Mouse (Mus musculus) left cerebral cortex, adult 9 months (tissue): ENCODE measurements around the gene Lingo1.
A peak's percentile ranks its signal among the peaks of the same experiment; 100 is the strongest.

Experiments used
- DNase-seq, 2 experiments: peaks; one replicate each; pipeline ENCODE4 v3.0.0; 2022; ENCODE audit warnings: low spot score in 2 of 2

Lingo1 gene

DNA sequence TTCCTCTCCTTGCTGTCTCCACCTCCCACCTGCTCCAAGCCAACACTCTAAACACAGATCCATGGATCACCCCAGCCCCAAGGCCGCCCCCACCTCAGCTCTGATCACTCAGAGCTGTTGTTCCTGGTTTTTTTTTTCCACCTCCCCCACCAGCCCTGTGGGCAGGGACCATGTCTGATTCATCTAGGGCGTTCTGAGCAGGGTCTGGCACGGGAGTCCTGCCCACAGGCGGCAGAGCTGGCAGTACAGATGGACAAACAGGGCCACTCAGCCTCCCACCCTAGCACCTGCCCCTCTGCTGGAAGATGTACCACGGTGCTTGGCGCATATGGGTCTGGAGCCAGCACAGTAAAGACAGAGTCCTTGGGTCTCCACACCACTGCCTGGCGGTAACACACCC, 114.3 kb downstream of the Lingo1 start:
- DNase-seq = peak; percentile 49 to 86

DNA sequence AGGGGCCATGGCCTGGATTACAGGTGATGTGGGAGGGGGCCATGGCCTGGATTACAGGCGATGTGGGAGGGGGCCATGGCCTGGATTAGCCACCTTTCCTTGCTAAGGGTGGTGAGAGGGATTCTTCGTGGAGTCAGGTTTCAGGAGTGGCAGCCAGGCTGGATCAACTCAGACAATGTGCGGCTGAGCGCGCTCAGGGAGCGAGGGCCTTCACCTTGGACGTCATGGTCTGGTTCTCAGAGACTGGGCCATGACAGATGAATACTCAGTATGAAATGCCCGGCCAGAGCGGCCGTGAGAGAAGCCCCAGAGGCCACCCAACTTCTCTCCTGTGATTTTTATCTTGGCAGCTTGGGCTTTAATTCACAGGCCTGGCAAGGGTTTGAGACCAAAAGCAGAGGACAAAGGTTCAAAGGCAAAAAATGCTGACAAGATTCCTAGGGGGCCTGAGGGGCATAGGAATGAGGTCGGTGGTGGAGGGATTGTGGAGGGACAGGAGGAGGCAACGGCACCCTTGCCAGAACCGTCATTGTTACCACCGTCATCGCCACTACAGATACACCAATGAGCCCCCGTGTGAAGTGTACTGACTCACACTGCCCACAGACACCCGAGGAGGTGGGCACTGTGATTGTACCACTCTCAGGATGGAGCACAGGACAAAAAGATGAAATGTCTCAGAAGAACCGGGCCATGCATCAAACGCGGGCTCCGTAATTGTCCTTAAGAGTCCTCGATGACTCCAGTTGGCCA, 117.2 kb downstream of the Lingo1 start:
- no peak for DNase-seq

DNA sequence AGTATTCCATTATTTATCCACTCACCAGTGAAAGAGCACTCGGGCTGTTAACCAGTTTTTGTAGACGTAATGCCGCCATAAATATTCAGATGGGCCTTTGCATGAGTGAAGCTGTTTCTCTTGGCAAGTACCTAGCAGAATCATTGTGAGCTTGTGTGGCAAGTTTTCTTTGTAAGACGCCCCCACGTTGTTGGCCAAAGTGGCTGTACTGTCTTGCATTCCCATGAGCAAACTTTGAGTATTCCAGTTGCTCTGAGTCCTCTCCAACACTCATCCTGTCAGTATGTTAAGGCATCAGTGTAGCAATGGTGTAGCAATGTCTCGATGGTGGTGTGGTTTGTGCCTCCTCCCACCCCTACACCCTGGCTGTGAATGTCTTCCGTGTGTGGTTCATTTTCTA, 120.6 kb downstream of the Lingo1 start:
- no peak for DNase-seq

DNA sequence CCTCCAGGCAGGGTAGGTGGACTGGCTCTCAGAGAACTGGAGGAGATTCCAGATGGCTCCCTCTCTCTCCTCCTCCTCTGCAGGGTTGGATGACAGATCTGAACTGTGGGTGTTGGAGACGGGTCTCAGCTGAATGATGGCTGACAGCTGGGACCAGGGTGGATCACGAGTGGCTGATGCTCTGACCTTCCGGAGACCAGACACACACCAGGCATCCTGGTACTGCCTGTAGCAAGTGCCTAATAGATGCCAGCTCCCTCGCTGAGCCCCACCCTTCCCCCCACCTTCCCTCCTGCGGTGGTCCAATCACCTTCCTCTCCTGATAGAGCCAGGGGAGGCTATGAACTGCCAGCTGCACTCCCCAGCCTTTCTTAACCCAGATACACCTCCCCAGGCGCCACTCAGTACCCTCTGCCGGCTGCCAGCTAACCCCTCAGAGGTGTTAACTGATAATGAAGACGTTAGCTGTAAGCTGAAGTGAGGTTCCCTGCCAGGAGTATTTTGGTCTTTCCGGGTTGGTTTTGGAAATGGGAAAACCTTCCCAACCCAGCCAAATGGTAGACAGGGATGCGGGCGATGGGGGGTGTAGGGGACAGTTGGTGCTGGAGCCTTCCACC, 126.6 kb downstream of the Lingo1 start:
- peak in 1 of 2 experiments; percentile 52 for DNase-seq

DNA sequence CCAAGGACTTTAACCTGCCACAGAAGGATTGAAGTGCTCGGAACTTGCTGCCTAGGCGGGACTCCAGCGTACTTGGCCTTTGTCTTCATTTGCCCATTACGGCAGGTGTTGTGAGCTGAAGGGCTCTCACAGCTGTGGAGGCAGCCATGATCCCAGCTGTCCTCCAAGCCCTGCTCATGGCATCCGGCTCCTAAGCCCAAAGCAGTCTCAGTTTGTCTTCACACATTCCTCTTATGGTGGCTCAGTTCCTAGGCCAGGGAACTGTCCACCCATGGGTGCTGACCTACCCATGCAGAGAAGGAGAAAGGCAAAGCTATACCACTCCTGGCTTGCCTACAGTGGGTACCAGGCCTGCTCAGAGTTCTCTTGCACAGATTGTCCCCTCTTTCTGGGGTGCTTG, 132.1 kb downstream of the Lingo1 start:
- DNase-seq = no peak

DNA sequence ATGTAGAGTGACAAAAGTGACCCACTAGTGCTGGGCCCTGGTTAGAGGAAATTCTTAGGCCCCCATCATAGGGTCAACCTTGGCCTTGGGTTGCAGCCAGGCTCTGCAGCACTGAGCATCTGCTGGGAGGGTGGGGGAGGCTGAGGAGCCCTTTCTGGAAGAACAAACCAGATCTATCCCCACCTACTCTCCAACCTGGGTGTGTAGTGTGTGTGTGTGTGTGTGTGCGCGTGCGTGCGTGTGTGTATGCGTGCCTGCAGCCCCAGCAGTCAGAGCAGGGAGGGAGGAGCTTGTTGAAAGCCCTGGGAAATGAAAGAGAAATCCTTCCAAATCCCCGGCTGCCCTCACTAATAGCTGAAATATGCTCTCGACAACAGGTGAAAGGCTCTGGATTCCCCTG, 133.3 kb downstream of the Lingo1 start:
- DNase-seq = peak in 1 of 2 experiments; percentile 70

DNA sequence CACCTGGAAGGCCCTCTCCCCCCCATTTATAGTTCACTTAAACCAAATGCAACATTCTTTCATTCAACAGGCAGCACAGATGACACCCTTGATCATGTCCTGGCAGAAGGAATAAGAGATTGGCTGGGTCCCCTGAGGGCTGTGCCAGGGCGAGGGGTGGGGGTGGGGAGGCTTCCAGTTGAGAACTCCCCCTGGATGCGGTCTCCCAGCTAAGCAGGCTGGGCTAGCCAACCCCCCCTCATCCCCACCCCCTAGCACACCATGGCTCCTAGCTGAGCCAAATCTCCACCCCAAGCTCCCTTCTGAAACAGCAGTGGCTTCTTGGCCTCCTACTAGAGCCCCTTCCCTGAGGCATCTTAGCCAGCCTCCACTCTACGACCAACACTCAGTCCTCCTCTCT, 133.9 kb downstream of the Lingo1 start:
- DNase-seq = no peak

DNA sequence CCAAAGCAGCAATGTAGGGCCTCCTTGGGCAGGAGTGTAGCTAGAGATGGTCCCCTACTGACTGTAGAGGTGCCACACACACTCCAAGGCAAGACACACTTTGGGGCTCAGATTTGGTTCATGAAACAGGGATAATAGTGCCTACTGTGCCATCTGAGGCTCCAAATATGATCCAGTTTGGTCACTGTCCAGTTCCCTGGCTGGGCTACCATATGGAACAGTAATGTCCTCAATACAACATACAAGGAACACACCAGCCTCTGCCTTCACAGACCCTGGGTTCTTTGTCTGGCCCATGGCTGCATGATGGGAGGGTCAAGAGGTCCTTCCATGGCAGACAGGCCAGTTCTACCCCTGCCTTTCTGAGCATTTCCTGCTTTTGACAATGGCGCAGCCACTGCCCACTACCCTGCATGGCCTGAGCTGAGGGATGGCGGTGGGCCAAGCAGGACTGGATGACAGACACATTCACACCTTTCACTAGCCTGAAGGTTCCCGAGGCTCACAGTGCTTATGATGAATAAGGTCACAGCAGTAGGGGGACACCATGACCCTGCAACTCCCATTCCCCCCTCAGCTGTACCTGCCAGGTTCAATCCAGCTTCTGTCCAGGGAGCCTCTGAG, 134.9 kb downstream of the Lingo1 start:
- no peak for DNase-seq

DNA sequence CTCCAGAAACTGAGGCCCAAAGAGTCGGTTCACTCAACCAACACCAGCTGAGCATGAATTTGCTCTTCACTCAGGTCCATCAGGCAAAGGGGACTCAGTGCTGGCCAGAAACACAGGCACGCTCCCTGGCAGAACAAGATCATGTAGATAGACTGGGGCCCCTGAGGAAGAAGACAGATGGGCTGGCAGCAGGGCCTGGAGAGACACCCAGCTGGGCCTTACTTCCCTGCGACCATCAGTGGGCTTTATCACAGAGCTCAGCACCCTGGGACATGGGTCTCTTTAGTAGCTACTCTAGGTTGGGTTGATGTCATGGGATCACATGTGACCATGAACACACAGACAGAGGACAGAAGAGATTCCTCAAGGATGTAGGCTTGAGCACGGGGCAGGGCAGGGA, 137.7 kb downstream of the Lingo1 start:
- DNase-seq = no peak

DNA sequence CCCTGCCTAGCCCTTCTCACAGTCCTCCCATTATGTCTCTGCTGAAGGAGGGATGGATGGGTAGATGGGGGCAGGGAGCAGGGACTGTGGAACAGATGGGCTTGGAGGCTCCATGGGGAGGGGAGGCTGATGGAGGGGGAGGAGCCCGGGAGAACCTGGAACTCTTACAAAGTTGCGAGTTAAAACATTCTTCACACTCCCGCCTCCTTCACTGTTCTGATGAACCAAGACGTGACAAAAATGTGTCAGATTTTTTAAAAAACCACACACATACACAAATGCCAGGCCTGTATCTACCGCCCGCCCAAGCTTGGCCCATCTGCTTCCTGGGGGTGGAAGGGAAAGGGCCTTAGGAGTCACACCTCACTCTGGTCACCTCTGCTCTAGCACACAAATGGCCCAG, 138.3 kb downstream of the Lingo1 start:
- peak; percentile 78 to 93 for DNase-seq

DNA sequence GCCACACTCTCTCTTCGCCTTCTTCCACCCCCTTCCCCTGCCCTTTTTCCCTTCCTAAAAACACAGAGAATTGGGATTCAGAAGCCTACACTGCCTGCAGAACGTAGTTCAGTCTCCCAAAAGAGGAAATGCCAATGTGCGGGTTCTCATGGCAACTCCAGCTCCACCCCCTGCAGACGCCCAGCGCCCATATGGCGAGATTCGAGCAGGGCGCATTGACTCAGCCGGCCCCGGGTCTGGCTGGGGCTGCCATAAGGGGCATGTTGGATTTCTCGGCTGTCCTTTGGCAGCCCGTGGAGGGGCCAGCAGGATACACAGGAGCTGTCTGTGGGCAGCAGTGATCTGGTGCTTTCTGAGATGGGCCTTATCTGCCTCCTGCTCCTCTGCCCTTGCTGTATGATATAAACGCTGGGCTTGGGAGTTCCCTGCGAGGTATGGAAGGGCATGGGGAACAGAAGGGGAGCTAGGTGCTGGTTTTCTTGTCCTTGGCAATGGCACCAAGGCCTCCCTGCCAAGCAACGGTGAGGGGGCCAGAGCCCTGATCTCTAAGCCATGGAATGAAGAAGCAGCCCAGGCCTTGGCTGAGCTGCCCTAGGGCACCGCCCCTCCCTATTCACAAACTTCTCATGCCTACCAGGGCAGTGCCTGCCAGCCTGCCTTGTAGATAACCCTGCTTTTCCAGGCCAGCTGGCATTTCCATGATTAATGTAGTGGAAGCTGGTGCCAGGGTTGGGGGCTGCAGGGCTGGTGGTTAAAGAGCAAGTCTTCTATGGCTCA, 139.3 kb downstream of the Lingo1 start:
- peak in 1 of 2 experiments; percentile 88 for DNase-seq

DNA sequence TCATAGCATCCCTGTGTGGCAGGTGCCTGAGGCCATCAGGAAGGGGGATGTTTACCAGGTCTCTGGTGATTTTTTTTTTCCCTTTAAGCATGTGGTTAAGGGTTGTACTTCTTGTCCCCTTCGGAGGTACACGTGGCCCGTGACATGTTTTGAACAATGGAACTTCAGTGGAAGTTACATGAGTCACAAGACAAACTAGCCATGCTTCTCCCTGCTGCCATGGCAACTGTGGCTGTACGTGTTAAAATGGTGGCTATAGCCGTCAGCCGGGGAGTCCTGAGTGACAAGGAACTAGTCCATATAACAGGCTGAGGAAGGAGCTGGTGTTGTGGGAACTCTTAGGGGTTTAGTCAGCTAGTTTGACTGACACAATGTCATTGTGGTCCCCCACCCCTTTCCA, 141.1 kb downstream of the Lingo1 start:
- DNase-seq = no peak

DNA sequence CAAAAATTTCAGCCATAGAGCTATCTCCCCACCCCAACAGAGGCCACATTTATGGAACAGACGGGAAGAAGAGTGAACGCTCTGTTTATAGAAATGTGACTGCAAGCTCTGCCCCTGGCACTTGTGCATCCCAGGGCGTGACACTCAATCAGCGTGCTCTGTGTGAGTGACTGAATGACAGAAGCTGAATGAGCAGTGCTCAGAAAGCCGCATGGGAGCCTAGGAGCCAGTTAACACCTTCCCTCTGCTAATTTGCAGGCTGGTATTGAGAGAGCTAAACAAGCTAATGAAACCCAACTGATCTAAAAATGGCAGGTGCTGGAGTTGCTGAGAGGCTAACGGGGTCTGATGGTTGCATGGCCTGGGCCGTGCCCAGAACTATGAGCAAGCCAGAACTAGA, 143.7 kb downstream of the Lingo1 start:
- no peak for DNase-seq

DNA sequence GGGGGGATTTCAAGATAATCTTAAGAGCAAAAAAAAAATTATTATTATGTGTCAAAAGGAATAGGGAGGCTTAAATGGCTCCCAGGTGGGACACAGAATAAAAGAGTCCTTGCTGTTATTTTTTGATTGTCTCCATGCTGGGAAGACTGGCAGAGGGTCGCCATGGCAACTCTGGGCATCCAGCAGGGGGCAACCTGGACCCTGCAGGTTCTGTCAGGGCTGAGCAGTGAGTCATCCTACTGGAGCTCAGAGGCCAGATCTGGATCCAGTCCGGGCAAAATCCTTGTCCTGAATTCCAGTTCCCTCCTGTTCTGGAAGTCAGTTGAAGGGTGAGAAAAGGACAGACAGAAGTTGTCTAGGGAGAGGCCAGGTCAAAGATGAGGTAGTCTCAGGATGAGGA, 144.7 kb downstream of the Lingo1 start:
- DNase-seq = no peak

DNA sequence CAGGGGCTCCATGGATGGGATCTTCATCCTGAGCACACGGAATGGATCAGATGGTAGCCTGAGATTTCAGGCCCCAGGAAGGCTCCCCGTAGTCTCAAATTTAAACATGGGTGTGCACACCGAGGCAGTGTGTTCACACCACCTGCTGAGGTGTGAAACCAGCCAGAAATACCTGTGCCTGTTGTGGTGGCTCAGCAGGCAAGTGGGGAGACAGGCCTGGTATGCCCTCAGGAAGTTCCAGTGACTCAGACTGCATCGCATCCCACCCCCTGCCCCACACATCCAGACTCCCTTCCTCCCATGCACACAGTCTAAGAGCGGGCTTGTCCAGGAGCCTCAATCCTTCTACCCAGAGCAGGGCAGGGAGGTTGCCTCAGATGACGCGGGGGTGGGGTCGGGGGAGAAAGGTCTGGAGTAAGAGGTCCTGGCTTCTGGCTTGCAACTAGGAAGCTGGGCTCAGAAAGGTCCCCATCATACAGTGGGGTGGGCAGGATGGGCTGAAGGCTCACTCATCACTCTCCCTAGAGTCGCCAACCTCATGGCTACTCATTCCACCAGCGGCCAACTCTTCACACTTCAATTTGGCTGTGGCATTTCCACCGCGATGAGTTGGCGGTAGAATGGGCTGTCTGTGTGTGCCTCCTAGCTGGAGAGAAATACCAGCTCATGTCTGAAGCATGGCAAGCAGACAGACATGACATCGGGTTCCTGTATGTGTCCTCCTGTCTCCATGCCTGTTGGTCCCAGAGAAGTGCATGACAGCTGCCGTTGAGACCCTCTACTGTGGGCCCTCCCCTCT, 149.8 kb downstream of the Lingo1 start:
- peak in 1 of 2 experiments; percentile 63 for DNase-seq

DNA sequence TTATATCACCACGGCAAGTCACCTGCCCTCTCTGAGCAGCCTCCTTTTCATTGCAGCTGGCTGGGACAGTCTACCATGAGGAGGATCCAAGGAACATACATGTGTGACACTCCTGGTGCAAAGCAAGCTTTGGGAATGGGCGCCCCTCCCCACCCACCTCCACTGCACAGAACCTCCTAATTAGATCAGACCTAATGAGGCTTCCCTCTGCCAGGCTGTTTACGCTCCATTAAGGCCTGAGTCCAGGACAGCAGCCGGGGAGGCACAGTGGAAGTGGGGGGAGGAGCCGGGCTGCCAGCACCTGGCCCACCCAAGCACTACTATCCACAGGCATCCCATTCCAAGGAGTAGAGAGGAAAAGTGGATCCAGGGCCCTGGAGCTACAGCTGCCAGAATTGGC, 152.8 kb downstream of the Lingo1 start:
- DNase-seq = no peak

DNA sequence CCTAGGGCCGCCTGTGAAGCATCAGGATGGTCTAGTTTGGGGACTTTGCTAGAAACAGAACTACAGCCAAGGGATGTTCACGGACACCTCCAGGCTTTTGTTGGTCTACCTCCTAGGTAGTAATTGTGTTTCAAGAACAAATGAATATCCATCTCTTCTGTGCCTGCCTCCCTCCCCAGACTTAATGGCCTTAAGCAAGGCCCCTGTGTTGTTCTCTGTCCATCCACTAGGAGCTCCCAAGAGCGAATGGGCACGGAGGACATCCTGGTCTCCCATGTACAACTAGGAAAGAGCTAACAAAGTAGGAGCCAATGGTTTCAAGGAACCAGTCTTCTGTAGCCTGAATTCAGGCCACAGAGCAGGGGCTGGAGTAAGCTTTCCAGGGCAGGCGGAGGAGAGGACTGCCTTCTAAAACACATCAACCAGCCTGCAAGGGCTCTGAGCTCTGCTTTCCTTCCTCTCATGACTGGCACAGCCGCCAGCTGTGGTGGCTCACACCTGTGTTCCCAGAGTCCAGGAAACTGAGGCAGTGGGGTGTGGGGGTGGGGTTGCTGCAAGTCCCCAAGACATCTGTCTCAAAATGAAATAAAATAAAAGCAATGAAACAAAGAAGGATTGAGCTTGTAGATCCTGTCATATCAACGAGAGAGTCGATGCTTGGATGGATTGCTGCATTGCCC, 157.9 kb downstream of the Lingo1 start:
- DNase-seq = no peak

DNA sequence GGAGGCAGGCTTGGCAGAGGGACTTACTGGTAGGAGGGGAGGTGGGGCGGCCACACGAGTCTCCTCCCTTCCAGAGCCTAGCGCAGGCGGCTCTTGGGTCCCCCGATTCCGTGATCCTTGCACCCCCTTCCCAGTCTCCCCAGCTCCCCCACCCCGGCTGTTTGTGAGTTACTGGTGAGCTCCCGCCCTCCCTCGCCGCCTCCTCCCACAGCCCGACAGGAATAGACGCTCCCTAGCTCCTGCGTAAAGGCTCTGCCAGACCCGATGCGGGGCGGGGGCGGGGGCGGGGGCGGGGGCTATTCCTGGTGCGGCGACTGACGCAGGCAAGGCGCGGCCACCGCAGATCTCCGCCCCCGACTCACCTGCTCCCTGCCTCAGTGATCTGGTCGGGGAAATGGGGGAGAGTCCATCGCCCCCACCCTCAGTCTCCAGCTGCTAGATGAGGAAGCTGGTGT, 158.8 kb downstream of the Lingo1 start:
- peak; percentile 57 to 84 for DNase-seq

DNA sequence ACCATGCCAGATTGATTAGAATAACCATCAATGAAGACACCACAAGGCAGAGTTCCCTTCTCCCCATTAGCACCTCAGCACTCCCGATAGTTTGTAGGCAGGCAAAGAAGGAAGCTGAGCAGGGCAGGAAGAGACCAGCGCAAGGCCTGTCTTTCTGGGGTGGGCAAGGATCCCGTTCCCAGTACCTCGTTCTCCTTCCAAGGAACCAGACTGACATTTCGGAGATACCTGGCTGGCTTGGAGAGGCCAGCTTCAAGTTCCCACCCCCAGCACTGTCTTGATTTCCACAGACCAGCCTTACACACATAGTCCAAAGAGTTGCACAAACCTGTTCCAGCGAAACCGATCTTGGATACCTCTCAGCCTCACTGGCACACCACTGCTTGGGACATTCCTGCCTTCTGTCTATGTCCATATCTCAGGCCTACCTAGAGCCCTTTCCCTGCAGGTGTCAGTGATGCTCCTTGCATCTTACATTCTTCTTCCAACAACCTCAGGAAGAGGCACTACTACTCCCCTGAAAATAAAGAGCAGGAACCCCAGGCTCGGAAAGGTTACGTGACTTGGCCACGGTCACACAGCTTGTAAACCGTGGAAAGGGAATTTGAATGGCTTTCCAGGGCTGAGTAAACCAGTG, 159.4 kb downstream of the Lingo1 start:
- DNase-seq = no peak

DNA sequence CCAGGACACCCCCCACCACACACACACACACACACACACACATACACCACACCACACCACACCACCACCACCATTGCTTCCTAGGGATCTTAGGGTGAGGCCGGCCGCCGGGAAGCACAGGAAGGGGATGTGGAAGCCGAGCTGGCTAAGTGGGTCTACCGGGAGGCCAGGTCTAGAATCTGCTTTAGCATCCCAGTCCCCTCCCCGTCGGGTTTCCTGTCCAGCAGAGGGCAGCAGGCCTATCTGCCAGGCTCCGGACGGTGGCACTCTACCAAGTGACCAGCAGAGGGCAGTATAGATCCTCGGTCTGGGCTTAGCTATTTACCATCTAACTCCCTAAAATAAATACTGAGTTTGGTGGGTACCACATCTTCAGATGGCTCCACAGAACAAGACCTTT, 160.1 kb downstream of the Lingo1 start:
- peak; percentile 74 to 97 for DNase-seq
